ENCODE assay signal across 8 mouse cellular contexts in genomic region chr2:25575432-25576027, GRCm38 (mm10). TPM values are rescaled to one million over a fixed set of nuclear protein-coding genes. Genes with fewer than 3 reads are reported as not detected.
DNase-seq lines count a peak whose midpoint lies in the region; ATAC-seq and TF ChIP-seq lines count a peak whose summit lies in the region.

No protein-coding gene starts in this region.

- H3K27me3 ChIP-seq in E14TG2a.4 (ENCODE audit: insufficient read depth, low read length): peaks cover 53% of the 10 kb centered on the region
- peaks cover 49% of the 10 kb centered on the region for H3K27me3 ChIP-seq in hindbrain, embryonic 11.5 days (ENCODE audit: control insufficient read depth, insufficient read depth, low read length)
- peaks cover 45% of the 10 kb centered on the region for H3K27me3 ChIP-seq in limb, embryonic 14.5 days (ENCODE audit: control insufficient read depth, insufficient read depth, low read length)
- peaks cover 47% of the 10 kb centered on the region for H3K27me3 ChIP-seq in midbrain, embryonic 14.5 days (ENCODE audit: control insufficient read depth, insufficient read depth, low read length)

- peaks cover 28% of the 10 kb centered on the region for H3K36me3 ChIP-seq in E14TG2a.4 (ENCODE audit: insufficient read depth, low read length)
- no peaks in the 10 kb centered on the region for H3K36me3 ChIP-seq in hindbrain, embryonic 11.5 days (ENCODE audit: control insufficient read depth, insufficient read depth, low read length)
- peaks cover 22% of the 10 kb centered on the region for H3K36me3 ChIP-seq in limb, embryonic 14.5 days (ENCODE audit: control insufficient read depth, insufficient read depth, low read length)
- peaks cover 21% of the 10 kb centered on the region; the same call in 1 of the 2 replicates for H3K36me3 ChIP-seq in midbrain, embryonic 14.5 days (ENCODE audit: control insufficient read depth, insufficient read depth, low read length)

- H3K9me3 ChIP-seq in E14TG2a.4 (ENCODE audit: low read length): no peaks in the 10 kb centered on the region
- H3K9me3 ChIP-seq in hindbrain, embryonic 11.5 days (ENCODE audit: control insufficient read depth, low read length): no peaks in the 10 kb centered on the region
- H3K9me3 ChIP-seq in limb, embryonic 14.5 days (ENCODE audit: control insufficient read depth, low read length): no peaks in the 10 kb centered on the region
- no peaks in the 10 kb centered on the region for H3K9me3 ChIP-seq in midbrain, embryonic 14.5 days (ENCODE audit: control insufficient read depth, low read length)

- WGBS in hindbrain, embryonic 11.5 days: 17% methylated on average over 21 of the region's 21 CpGs
- WGBS in limb, embryonic 14.5 days: 13% methylated on average over 21 of the region's 21 CpGs
- WGBS in midbrain, embryonic 14.5 days: 13% methylated on average over 21 of the region's 21 CpGs

- peak overlapping the region; percentile 92 for H3K4me2 ChIP-seq in hindbrain, embryonic 11.5 days (replicated peaks; ENCODE audit: low read depth, low read length)
- peak overlapping the region; percentile 70 for H3K4me2 ChIP-seq in limb, embryonic 14.5 days (replicated peaks; ENCODE audit: low read depth, low read length, severe bottlenecking)
- peak overlapping the region; percentile 93 for H3K4me2 ChIP-seq in midbrain, embryonic 14.5 days (ENCODE audit: low read length)

- no peak for TF ChIP-seq POLR2A in limb, embryonic 14.5 days (IDR thresholded peaks at IDR 0.05; ENCODE audit: borderline replicate concordance, extremely low read depth, insufficient read depth, insufficient read length)

- peak overlapping the region; percentile 63; the same call in 1 of the 2 replicates for H3K9ac ChIP-seq in hindbrain, embryonic 11.5 days (ENCODE audit: low read depth, low read length)
- peak overlapping the region; percentile 58 for H3K9ac ChIP-seq in limb, embryonic 14.5 days (ENCODE audit: low read depth, low read length, severe bottlenecking)
- peak overlapping the region; percentile 51; the same call in 1 of the 2 replicates for H3K9ac ChIP-seq in midbrain, embryonic 14.5 days (replicated peaks; ENCODE audit: low read length)

- peak; percentile 58 for DNase-seq in embryo, embryonic 10 days (ENCODE audit: low spot score)
- no peak for DNase-seq in embryo, embryonic 9.5 days (ENCODE audit: extremely low spot score)
- peak; percentile 61 for DNase-seq in embryo, embryonic 10.5 days (ENCODE audit: low spot score)
- peak; percentile 48 for DNase-seq in hindbrain, embryonic 11.5 days (ENCODE audit: low spot score)
- DNase-seq in limb, embryonic 14.5 days (ENCODE audit: low spot score): peak; percentile 61
- DNase-seq in midbrain, embryonic 14.5 days: peak; percentile 60
- peak; percentile 80 for DNase-seq in thymus, postnatal 4 days

- peak overlapping the region; percentile 53 for H3K4me3 ChIP-seq in E14TG2a.4 (replicated peaks; ENCODE audit: low read length)
- H3K4me3 ChIP-seq in hindbrain, embryonic 11.5 days (ENCODE audit: low read depth, low read length): peak overlapping the region; percentile 60
- peak overlapping the region; percentile 48 for H3K4me3 ChIP-seq in limb, embryonic 14.5 days (replicated peaks; ENCODE audit: low read length)
- H3K4me3 ChIP-seq in midbrain, embryonic 14.5 days (replicated peaks; ENCODE audit: low read depth, low read length): peak overlapping the region; percentile 57

- no peak for TF ChIP-seq CTCF in E14TG2a.4 (conservative IDR thresholded peaks at IDR 0.05; ENCODE audit: low read length)

- peak overlapping the region; percentile 67 for H3K27ac ChIP-seq in hindbrain, embryonic 11.5 days (ENCODE audit: low read depth, low read length)
- H3K27ac ChIP-seq in limb, embryonic 14.5 days (replicated peaks; ENCODE audit: low read depth, low read length): peak overlapping the region; percentile 83
- peak overlapping the region; percentile 89 for H3K27ac ChIP-seq in midbrain, embryonic 14.5 days (replicated peaks; ENCODE audit: low read depth, low read length)

- peaks cover 58% of the 10 kb centered on the region for H3K4me1 ChIP-seq in E14TG2a.4 (replicated peaks; ENCODE audit: low read depth, low read length)
- H3K4me1 ChIP-seq in hindbrain, embryonic 11.5 days (replicated peaks; ENCODE audit: control insufficient read depth, insufficient read depth, low read length): peaks cover 21% of the 10 kb centered on the region
- H3K4me1 ChIP-seq in limb, embryonic 14.5 days (ENCODE audit: control insufficient read depth, insufficient read depth, low read length): peaks cover 47% of the 10 kb centered on the region
- peaks cover 31% of the 10 kb centered on the region for H3K4me1 ChIP-seq in midbrain, embryonic 14.5 days (ENCODE audit: control insufficient read depth, insufficient read depth, low read length)

- ATAC-seq in hindbrain, embryonic 11.5 days (ENCODE audit: low FRiP score): peak; percentile 5; the same call in 1 of the 2 replicates
- ATAC-seq in limb, embryonic 14.5 days (ENCODE audit: low FRiP score, low read depth): no peak
- ATAC-seq in midbrain, embryonic 14.5 days (ENCODE audit: low FRiP score, low TSS enrichment): no peak

RNA-seq across cellular contexts. Expression of gene Phpt1, which starts 0.5 kb away (rescaled TPM):
- polyA plus RNA-seq in hindbrain, embryonic 11.5 days (2014; fragmentation: Nextera tagmentation; extraction: Ambion mirVana): 161 and 167 TPM in 2 replicates
- 137 and 139 TPM in 2 replicates for polyA plus RNA-seq in limb, embryonic 14.5 days (2012; rRNA removed)
- 167 and 176 TPM in 2 replicates for polyA plus RNA-seq in limb, embryonic 14.5 days (2014; fragmentation: Nextera tagmentation; extraction: Ambion mirVana)
- polyA plus RNA-seq in midbrain, embryonic 14.5 days (2014; fragmentation: Nextera tagmentation; extraction: Ambion mirVana): 167 and 206 TPM in 2 replicates

RNA-seq across cellular contexts. Expression of gene Mamdc4, which starts 0.9 kb away (rescaled TPM):
- 3.0 and 4.2 TPM in 2 replicates for polyA plus RNA-seq in hindbrain, embryonic 11.5 days (2014; fragmentation: Nextera tagmentation; extraction: Ambion mirVana)
- polyA plus RNA-seq in limb, embryonic 14.5 days (2012; rRNA removed): 10.9 and 15.0 TPM in 2 replicates
- polyA plus RNA-seq in limb, embryonic 14.5 days (2014; fragmentation: Nextera tagmentation; extraction: Ambion mirVana): 1.4 and 1.8 TPM in 2 replicates
- polyA plus RNA-seq in midbrain, embryonic 14.5 days (2014; fragmentation: Nextera tagmentation; extraction: Ambion mirVana): 2.1 and 3.9 TPM in 2 replicates

RNA-seq across cellular contexts. Expression of gene Ajm1, which starts 6.0 kb away (rescaled TPM):
- 0.38 and 0.59 TPM in 2 replicates for polyA plus RNA-seq in hindbrain, embryonic 11.5 days (2014; fragmentation: Nextera tagmentation; extraction: Ambion mirVana)
- polyA plus RNA-seq in limb, embryonic 14.5 days (2012; rRNA removed): 2.5 and 3.5 TPM in 2 replicates
- polyA plus RNA-seq in limb, embryonic 14.5 days (2014; fragmentation: Nextera tagmentation; extraction: Ambion mirVana): 0.18 and 0.19 TPM in 2 replicates
- polyA plus RNA-seq in midbrain, embryonic 14.5 days (2014; fragmentation: Nextera tagmentation; extraction: Ambion mirVana): 8.8 and 9.2 TPM in 2 replicates

RNA-seq across cellular contexts. Expression of gene Edf1, which starts 17.9 kb away (rescaled TPM):
- polyA plus RNA-seq in hindbrain, embryonic 11.5 days (2014; fragmentation: Nextera tagmentation; extraction: Ambion mirVana): 380 and 436 TPM in 2 replicates
- polyA plus RNA-seq in limb, embryonic 14.5 days (2012; rRNA removed): 116 and 174 TPM in 2 replicates
- 325 and 331 TPM in 2 replicates for polyA plus RNA-seq in limb, embryonic 14.5 days (2014; fragmentation: Nextera tagmentation; extraction: Ambion mirVana)
- 318 and 409 TPM in 2 replicates for polyA plus RNA-seq in midbrain, embryonic 14.5 days (2014; fragmentation: Nextera tagmentation; extraction: Ambion mirVana)

RNA-seq across cellular contexts. Expression of gene Traf2, which starts 28.8 kb away (rescaled TPM):
- 25.3 and 32.3 TPM in 2 replicates for polyA plus RNA-seq in hindbrain, embryonic 11.5 days (2014; fragmentation: Nextera tagmentation; extraction: Ambion mirVana)
- polyA plus RNA-seq in limb, embryonic 14.5 days (2012; rRNA removed): 18.0 and 18.9 TPM in 2 replicates
- polyA plus RNA-seq in limb, embryonic 14.5 days (2014; fragmentation: Nextera tagmentation; extraction: Ambion mirVana): 29.2 and 35.6 TPM in 2 replicates
- polyA plus RNA-seq in midbrain, embryonic 14.5 days (2014; fragmentation: Nextera tagmentation; extraction: Ambion mirVana): 17.3 and 19.2 TPM in 2 replicates
